In the genomic region with DNA sequence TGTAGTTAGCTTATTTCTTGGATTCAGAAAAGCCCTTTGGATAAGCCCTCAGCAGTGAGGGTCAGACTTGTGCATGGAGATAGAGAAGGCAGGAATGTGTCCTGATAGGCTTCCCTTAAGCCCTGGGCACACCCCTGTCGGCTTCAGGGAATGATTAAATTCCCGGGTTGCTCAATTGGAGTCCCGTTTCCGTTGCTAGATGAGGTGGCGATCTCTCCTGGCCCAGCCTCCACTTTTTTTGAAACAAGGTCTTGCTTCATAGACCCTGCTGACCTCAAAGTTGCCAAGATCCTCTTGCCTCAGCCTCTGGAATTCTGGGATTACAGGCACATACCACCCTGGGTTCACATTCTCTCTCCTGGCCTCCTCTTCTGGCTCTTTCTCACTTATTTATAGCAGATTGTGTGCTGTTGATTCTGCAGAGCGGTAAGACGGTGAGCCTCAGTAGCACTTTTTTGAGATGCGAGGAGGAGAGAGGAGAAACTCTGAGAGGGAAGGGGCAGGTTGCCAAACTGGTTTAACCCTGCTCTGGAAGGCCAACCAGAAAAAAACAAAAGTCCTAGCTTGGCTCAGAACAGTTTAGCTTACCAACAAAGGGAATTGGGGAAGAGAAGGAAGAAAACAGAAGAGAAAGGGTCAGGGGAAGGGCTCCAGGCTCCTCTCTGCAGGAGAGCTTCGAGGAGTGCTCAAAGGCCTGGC, we compare ENCODE assay signal across 9 mouse cellular contexts.
A peak's percentile ranks its signal among the peaks of the same experiment; 100 is the strongest.
DNase-seq lines count a peak whose midpoint lies in the region; ATAC-seq and TF ChIP-seq lines count a peak whose summit lies in the region.
"Had no signal": no experiment of that assay in that cellular context is flagged by ENCODE, and none has a peak within 500 bp of the region (broad histone marks: within the 10 kb centered on the region; RNA-seq: fewer than 3 reads in every experiment).

No protein-coding gene starts in this region.

- peak; percentile 48 for ATAC-seq in liver, embryonic 13.5 days (ENCODE audit: low read depth)
- no peak for ATAC-seq in stomach, embryonic 15.5 days (ENCODE audit: insufficient read depth, low FRiP score, low read depth)
- no peak for ATAC-seq in forebrain, embryonic 15.5 days (replicated peaks)

- TF ChIP-seq CTCF in liver, adult 2 months (IDR thresholded peaks at IDR 0.05; ENCODE audit: low read depth, low read length): no peak

- no peaks in the 10 kb centered on the region for H3K27me3 ChIP-seq in liver, adult 2 months (ENCODE audit: control insufficient read depth, insufficient read depth, low read length)
- H3K27me3 ChIP-seq in liver, embryonic 13.5 days: no peaks in the 10 kb centered on the region
- no peaks in the 10 kb centered on the region for H3K27me3 ChIP-seq in stomach, embryonic 15.5 days (replicated peaks)
- no peaks in the 10 kb centered on the region for H3K27me3 ChIP-seq in forebrain, embryonic 15.5 days

- peak overlapping the region; percentile 92 for H3K27ac ChIP-seq in liver, adult 2 months (replicated peaks; ENCODE audit: insufficient read depth, low read depth, low read length)
- H3K27ac ChIP-seq in liver, embryonic 13.5 days: peak overlapping the region; percentile 48
- H3K27ac ChIP-seq in stomach, embryonic 15.5 days: 0 out of 2 replicates have a peak overlapping the region, but pooled peaks have one; percentile 31
- no peak overlapping the region for H3K27ac ChIP-seq in forebrain, embryonic 15.5 days (replicated peaks)

- H3K9me3 ChIP-seq in liver, embryonic 13.5 days (replicated peaks): no peaks in the 10 kb centered on the region
- H3K9me3 ChIP-seq in stomach, embryonic 15.5 days: no peaks in the 10 kb centered on the region
- no peaks in the 10 kb centered on the region for H3K9me3 ChIP-seq in forebrain, embryonic 15.5 days

- no peak for TF ChIP-seq POLR2A in liver, adult 2 months (IDR thresholded peaks at IDR 0.05; ENCODE audit: extremely low read depth, insufficient read depth, low read length)

- no peaks in the 10 kb centered on the region for H3K36me3 ChIP-seq in liver, adult 2 months (ENCODE audit: control insufficient read depth, insufficient read depth, low read length)
- no peaks in the 10 kb centered on the region for H3K36me3 ChIP-seq in liver, embryonic 13.5 days
- no peaks in the 10 kb centered on the region for H3K36me3 ChIP-seq in stomach, embryonic 15.5 days
- no peaks in the 10 kb centered on the region for H3K36me3 ChIP-seq in forebrain, embryonic 15.5 days

- H3K4me2 ChIP-seq in liver, embryonic 13.5 days: no peak overlapping the region
- no peak overlapping the region for H3K4me2 ChIP-seq in stomach, embryonic 15.5 days
- no peak overlapping the region for H3K4me2 ChIP-seq in forebrain, embryonic 15.5 days (replicated peaks)

- WGBS in liver, adult 2 months: 10% methylated on average over 9 of the region's 9 CpGs
- WGBS in liver, embryonic 13.5 days (ENCODE audit: insufficient replicate concordance): 47% methylated on average over 9 of the region's 9 CpGs
- WGBS in stomach, embryonic 15.5 days: 22% methylated on average over 9 of the region's 9 CpGs
- WGBS in forebrain, embryonic 15.5 days: 21% methylated on average over 9 of the region's 9 CpGs

- H3K4me1 ChIP-seq in liver, adult 2 months (ENCODE audit: control insufficient read depth, insufficient read depth, low read length): peaks cover 19% of the 10 kb centered on the region; the same call in 1 of the 2 replicates
- peaks cover 24% of the 10 kb centered on the region for H3K4me1 ChIP-seq in liver, embryonic 13.5 days (replicated peaks)
- H3K4me1 ChIP-seq in stomach, embryonic 15.5 days: peaks cover 12% of the 10 kb centered on the region
- H3K4me1 ChIP-seq in forebrain, embryonic 15.5 days: no peaks in the 10 kb centered on the region

- H3K4me3 ChIP-seq in liver, adult 2 months (ENCODE audit: insufficient read depth, low read depth, low read length): no peak overlapping the region; the same call in 1 of the 2 replicates
- no peak overlapping the region for H3K4me3 ChIP-seq in liver, embryonic 13.5 days (replicated peaks)
- H3K4me3 ChIP-seq in stomach, embryonic 15.5 days (replicated peaks): no peak overlapping the region
- H3K4me3 ChIP-seq in forebrain, embryonic 15.5 days: no peak overlapping the region

- peak; percentile 95 for DNase-seq in liver, adult 2 months (ENCODE audit: extremely low read depth, low read depth, low spot score)
- DNase-seq in liver: no peak
- peak; percentile 38 for DNase-seq in adrenal gland, postnatal 25 days
- DNase-seq in liver, embryonic 13.5 days: no peak
- no peak for DNase-seq in right cerebral cortex, postnatal 36 days (ENCODE audit: low spot score in 2 of 2)
- DNase-seq in kidney, postnatal 4 days: no peak
- DNase-seq: right cerebral cortex, postnatal 25 days had no signal

- H3K9ac ChIP-seq in liver, adult 2 months (ENCODE audit: low read depth, low read length): peak overlapping the region; percentile 59
- H3K9ac ChIP-seq in liver, embryonic 13.5 days: no peak overlapping the region
- no peak overlapping the region for H3K9ac ChIP-seq in stomach, embryonic 15.5 days
- H3K9ac ChIP-seq in forebrain, embryonic 15.5 days (replicated peaks): no peak overlapping the region

- no peaks in the 10 kb centered on the region for H3K79me2 ChIP-seq in liver, adult 2 months (ENCODE audit: control insufficient read depth, insufficient read depth, low read length)

Comparison
In these comparisons a context has a peak if more than half of its experiments do, and no peak if none do; other contexts are left out.
1. DNase-seq: peak in liver, adult 2 months (single experiment) and adrenal gland, postnatal 25 days (single experiment); none in liver (single experiment), liver, embryonic 13.5 days (single experiment), right cerebral cortex, postnatal 36 days (0 of 2) and kidney, postnatal 4 days (0 of 2).